Mouse (Mus musculus) retina, postnatal 7 days (tissue): ENCODE measurements around the gene Tanc2.

Experiments used
- DNase-seq: peaks from one replicate; pipeline ENCODE4 v3.0.0-alpha.2; 2012; ENCODE audit warnings: low read depth, low spot score

Gene Tanc2

DNA sequence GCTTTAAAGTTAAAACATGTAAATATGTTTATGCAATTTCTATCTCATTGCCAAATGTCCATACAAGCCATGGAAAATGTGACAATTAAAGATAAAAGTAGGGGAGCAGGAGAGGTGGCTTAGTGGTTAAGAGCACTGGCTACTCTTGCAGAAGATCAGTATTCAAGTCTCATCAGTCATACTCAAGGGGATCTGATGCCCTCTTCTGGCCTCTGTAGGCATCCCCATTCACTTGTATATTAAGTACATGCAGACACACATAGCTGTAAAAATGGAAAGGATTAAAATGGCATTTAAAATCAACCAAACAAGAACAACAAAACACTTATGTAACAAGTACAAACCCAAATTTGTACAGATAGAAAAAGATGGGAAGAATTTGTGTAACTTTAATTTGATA, 54.2 kb downstream of the Tanc2 start:
- DNase-seq = no peak

DNA sequence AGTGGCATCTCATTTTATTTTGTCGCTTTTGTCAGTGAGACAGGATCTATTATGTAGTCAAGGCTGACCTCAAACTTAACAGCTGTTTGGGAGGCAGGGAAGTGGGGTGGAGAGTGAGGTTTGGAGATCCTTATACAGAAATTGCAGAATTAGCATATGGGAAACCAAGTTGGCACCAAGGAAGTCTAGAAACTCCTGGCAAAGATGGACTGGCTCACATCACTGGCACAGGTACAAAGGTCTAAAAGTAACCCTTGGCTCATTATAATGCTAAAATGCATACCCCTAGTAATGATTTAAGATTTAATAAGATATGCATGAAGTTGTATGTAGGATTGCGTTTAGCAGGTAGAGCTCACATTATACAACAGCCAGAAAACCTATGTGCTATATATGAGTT, 58.2 kb downstream of the Tanc2 start:
- no peak for DNase-seq

DNA sequence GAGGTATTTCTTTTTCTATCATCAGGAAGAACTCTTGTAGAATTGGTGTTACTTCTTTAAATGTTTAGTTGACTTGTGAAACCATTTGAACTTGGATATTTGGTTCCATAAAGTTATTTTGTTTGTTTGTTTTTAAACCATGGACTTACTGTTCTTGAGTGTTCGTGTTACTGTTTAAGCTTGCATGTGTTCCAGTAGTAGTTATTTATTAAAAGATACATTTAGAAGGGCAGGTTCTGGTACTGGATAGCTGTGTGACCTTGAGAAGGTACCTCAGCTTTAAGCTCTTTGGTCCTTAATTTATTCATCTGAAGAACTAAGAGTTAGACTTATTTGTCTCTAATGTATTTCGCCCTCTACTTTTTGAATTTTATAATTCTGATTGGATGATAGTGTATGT, 64.8 kb downstream of the Tanc2 start:
- no peak for DNase-seq

- DNase-seq = no peak
These were observed 65.5 kb downstream of the Tanc2 start for GRCm38 (mm10) chr11:105655335-105655734.

DNA sequence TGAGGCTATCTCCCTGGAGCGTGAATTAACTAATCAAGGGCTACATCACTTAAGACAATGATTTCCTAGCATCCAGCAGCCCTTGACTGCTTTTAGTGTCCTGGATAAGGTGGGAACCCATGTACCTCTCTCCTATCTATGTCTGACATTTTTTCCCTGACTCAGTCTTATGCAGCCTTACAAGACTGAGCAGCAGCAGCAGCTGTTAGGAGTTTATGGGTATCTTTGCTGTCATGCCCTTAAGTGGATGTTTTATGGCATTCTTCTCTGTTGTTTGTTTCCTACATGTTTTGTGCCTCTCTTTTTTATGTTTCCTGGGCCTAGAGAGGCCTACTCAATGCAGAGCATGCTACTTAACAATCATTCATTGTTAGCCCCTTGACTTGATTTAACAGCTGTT, 78.1 kb downstream of the Tanc2 start:
- DNase-seq = no peak

- DNase-seq = no peak
These were observed 89.2 kb downstream of the Tanc2 start for GRCm38 (mm10) chr11:105678996-105679395.

DNA sequence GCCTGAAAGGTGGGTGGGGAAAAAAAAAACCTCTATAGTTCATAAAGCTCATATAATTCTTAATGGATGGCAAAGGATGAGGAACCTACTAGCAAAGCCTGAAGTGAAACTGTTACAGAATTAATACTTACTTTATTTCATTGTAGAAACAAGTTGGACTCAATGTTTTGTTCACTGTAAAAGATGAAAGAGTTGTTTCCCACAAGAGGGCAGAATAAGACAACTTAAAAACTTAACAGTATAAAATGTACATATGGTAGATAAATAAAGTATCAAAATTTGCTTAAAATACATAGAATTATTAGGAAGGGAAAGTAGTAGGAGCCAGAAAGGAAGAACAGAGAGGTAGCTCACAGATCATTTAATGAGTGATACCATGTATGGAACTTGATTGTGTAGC, 95.0 kb downstream of the Tanc2 start:
- no peak for DNase-seq

DNA sequence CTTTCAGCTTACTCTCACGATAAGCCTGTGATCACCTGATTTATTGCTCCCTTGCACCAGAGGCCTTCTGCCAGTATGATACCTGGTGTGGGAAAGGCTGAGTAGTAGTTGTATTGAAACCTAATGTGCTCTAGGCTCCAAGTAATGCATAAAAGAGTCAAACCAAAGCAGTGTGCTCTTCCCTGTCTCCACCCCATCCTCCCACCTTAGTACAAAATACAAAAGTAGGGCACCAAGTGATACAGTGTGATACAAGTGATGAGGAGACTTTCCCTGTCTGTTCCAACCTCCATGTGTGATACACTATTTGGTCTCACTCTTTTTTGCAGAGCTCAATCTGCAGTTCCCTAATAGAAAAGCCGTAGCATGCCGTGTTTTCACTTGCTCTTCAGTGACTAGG, 110.7 kb downstream of the Tanc2 start:
- no peak for DNase-seq

DNA sequence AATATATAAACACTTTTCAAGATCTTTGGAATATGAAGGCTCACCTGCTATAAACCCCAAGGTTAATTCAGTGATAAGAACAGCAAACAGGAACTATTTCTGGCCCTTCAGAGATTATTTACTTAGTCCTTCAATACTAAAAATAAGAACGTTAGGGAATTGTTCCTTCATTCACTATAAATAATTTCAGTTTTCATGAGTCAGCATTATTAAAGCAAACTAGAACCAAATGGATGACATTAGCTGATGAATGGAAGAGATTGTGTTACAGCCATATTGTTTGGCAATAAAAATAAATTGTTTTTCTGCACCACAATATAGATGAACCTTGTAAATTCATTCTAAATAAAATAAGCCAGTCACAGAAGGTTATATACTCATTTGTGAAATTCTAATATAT, 129.9 kb downstream of the Tanc2 start:
- DNase-seq = no peak

- no peak for DNase-seq
These were observed 141.8 kb downstream of the Tanc2 start for GRCm38 (mm10) chr11:105731541-105731940.

- DNase-seq = no peak
These were observed 142.3 kb downstream of the Tanc2 start for GRCm38 (mm10) chr11:105731989-105732531.

DNA sequence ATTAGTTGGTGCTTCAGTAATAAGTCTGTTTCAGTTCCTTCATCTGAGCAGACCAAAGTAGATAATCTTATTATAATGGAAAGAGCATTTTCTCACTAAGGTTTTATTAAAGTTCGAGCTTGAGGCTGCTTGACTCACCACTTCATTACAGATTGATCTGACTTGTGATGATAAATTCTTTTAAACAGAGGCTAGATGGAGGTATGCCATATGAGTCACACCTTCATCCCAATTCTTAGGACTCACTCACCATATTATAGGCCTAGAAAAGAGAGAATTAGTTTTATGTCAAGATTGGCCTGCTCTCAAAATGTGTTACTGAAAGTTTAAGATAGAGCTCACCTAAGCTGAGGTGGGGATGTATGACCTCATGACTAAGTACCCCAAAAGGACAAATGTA, 153.4 kb downstream of the Tanc2 start:
- no peak for DNase-seq

DNA sequence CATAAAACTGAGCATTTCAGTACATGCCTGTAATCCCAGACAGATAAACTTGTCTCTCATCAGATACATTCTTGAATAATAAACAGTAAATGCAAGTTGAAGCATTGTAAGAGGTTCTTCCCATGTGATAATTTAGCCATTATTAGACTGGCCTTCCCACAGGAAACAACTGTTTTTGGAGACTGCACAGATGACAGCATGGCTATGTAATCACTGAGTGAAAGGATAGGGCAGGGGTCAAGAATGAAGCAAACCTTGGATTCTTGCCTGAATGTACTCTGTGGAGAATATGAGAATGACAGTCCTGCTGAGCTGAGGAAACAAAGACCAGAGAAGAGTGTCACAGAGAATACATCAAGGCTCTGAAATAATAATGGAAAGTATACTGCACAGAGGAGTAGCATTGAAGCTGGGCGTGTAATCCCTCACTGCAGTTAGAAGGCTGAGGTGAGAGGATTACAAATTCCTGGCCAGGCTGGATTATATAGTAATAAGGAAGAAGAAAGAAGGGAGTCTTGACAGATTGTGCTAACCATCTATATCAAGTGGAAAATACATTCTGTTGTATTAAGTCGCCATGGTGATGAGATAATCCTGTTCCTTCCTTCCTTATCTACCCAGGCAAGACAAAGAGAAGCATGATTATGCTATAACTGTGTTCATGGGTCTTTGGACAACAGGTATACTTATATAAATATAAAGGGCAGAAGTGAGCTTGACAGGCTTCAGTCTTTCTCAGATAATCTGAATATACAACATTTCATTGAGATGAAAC, 159.7 kb downstream of the Tanc2 start:
- DNase-seq = no peak

- no peak for DNase-seq
These were observed 168.9 kb downstream of the Tanc2 start for GRCm38 (mm10) chr11:105758561-105759203.

GRCm38 (mm10) chr11:105759413-105759812, 169.6 kb downstream of the Tanc2 start:
- no peak for DNase-seq

GRCm38 (mm10) chr11:105760346-105760745, 170.6 kb downstream of the Tanc2 start:
- DNase-seq = no peak

DNA sequence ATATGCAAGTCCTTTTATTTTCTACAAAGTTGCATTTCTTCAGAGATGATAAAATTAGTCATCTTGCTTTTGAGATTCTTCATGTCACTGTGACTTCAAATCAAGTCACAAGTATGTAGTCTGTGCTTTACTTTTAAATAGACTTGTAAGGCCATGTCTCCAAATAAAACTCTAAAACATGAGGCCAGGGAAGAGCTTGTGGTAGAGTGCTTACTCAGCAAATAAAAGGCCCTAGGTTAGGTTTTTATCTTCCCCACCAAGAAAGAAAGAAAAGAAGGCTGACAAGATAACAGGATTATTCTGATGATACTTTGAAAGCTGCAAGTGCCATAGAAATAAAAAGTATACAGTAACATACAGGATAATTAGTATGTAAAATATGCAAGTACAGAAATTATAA, 188.0 kb downstream of the Tanc2 start:
- no peak for DNase-seq

GRCm38 (mm10) chr11:105792501-105792900, 202.7 kb downstream of the Tanc2 start:
- no peak for DNase-seq

- DNase-seq = no peak
These were observed 213.9 kb downstream of the Tanc2 start for GRCm38 (mm10) chr11:105803686-105804085.

GRCm38 (mm10) chr11:105804776-105805175, 215.0 kb downstream of the Tanc2 start:
- no peak for DNase-seq

DNA sequence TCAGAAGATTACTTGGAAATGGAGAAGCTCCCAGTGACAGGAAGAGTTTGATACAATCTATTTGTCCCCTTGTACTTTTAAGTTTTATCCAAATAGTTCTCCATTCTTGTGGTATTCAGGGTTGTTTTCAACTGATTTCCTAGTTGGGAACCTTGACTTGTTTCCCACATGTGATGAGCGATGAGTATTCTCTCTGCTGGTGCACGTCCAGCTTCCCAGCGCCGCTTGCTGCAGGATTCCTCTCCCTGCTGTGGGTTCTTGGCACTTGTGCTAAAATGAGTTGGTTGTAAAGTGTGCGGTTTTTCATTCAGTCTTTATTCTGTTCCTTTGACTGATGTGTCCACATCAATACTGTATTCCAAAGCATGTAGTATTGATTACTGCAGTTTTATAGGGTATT, 217.3 kb downstream of the Tanc2 start:
- no peak for DNase-seq

DNA sequence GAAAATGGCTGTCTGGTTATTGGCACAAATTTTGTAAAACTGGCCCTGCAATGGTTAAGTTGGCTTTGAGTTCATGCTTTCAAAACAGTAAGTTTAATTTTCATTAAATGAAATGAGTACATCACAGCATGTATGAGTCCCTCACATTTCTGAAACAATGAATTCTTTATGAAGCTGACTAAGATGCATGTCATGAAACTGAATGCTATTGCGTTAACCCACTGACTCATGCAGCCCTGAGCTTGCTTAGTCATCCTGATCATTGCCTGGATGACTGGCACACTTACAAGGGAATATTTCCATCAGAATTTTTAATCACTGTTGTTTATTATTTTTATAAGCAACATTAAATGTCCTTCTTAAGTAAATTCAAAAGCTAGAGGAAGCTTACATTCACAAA, 233.5 kb downstream of the Tanc2 start:
- no peak for DNase-seq

DNA sequence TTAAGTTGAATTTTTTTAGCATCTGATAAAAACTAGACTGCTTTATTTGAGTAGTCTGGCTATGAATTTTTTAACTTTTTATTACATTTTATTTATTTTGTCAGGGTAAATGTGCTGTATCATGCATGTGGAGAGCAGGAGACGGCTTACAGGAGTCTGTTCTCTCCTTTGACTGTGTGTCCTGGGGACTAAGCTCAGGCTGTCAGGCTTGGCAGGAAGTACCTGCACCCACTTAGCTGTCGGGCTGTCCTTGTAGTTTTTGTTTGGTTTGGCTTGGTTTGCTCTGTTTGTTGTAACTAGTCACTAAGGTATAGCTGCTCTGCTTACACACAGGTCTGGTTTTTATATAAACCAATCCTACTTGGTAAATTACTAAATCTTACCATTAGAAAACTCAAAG, 234.0 kb downstream of the Tanc2 start:
- DNase-seq = no peak
